Mouse (Mus musculus) brain, embryonic 14.5 days (tissue): ENCODE measurements around the gene Kat7. TPM values are rescaled to one million over a fixed set of nuclear protein-coding genes. Genes with fewer than 3 reads are reported as not detected.

Source experiments
- DNase-seq: peaks from one replicate; pipeline ENCODE4 v3.0.0-alpha.2; 2011; ENCODE audit warnings: low read depth
- CTCF ChIP-seq: fragments of 200-500 bp; IDR thresholded peaks from 2 replicates; pipeline ENCODE4 v1.5.1; 2012; ENCODE audit warnings: inconsistent platforms, mild to moderate bottlenecking, moderate library complexity, borderline replicate concordance; ENCODE audit not compliant: insufficient read depth, insufficient read length; ENCODE audit errors: extremely low read depth
- POLR2A ChIP-seq: fragments of 200-500 bp; IDR thresholded peaks from 2 replicates; pipeline ENCODE4 v1.6.1; 2012; ENCODE audit warnings: mild to moderate bottlenecking, inconsistent platforms, borderline replicate concordance; ENCODE audit not compliant: poor library complexity, insufficient read depth, insufficient read length, severe bottlenecking; ENCODE audit errors: extremely low read depth
- polyA plus RNA-seq: library from polyadenylated mRNA; depleted of rRNA; stranded (reverse); fragments of >200 nt; gene quantifications from 2 replicates; pipeline ENCODE4 v1.2.3, GENCODE M21; 2012; rRNA removed

Gene Kat7
- polyA plus RNA-seq: 48.5 and 50.9 TPM in 2 replicates

- peak; percentile 100 for DNase-seq
- TF ChIP-seq POLR2A (peak; percentile 53; the same call in 1 of the 2 replicates), CTCF (no peak)
Observed at GRCm38 (mm10) chr11:95310007-95310647, at the start of gene Kat7. TSS of gene Kat7 (minus strand) at chr11:95310246.

GRCm38 (mm10) chr11:95358263-95358662, 48.2 kb upstream of the Kat7 start:
- no peak for DNase-seq
- TF ChIP-seq CTCF (no peak), POLR2A (no peak)

GRCm38 (mm10) chr11:95356469-95357273, 46.6 kb upstream of the Kat7 start:
- peak; percentile 66 for DNase-seq
- no peak for TF ChIP-seq POLR2A
- no peak for TF ChIP-seq CTCF

GRCm38 (mm10) chr11:95356039-95356438, 46.0 kb upstream of the Kat7 start:
- TF ChIP-seq POLR2A (no peak), CTCF (no peak)
- no peak for DNase-seq

- no peak for TF ChIP-seq CTCF
- no peak for TF ChIP-seq POLR2A
- DNase-seq: no peak
Observed at GRCm38 (mm10) chr11:95355661-95356011, 45.6 kb upstream of the Kat7 start.

GRCm38 (mm10) chr11:95354945-95355660, 45.1 kb upstream of the Kat7 start:
- DNase-seq: no peak
- TF ChIP-seq POLR2A: no peak
- no peak for TF ChIP-seq CTCF

- no peak for DNase-seq
- no peak for TF ChIP-seq POLR2A
- no peak for TF ChIP-seq CTCF
Observed at GRCm38 (mm10) chr11:95354228-95354944, 44.3 kb upstream of the Kat7 start.

- TF ChIP-seq CTCF (no peak), POLR2A (no peak)
Observed at GRCm38 (mm10) chr11:95353226-95353625, 43.2 kb upstream of the Kat7 start.

GRCm38 (mm10) chr11:95352686-95353085, 42.6 kb upstream of the Kat7 start:
- TF ChIP-seq CTCF: no peak
- TF ChIP-seq POLR2A: no peak
- DNase-seq: no peak

More at GRCm38 (mm10) chr11:95353226-95353625, 43.2 kb upstream of the Kat7 start:
- no peak for DNase-seq

GRCm38 (mm10) chr11:95350960-95351359, 40.9 kb upstream of the Kat7 start:
- no peak for TF ChIP-seq POLR2A
- no peak for TF ChIP-seq CTCF
- no peak for DNase-seq
